Mouse (Mus musculus) lung, embryonic 14.5 days (tissue): ENCODE data around the gene Cbx2. TPM values are rescaled to one million over a fixed set of nuclear protein-coding genes. Genes with fewer than 3 reads are reported as not detected.

Source experiments
- ATAC-seq: fragments of 200-750 bp; cut with Nextera tagmentation; 2 replicates; pipeline ENCODE4 v1.8.0; 2017; ENCODE audit warnings: mild to moderate bottlenecking, moderate TSS enrichment, moderate library complexity; ENCODE audit not compliant: insufficient read depth
- DNase-seq: peaks from one replicate; pipeline ENCODE4 v3.0.0-alpha.2; 2015
- H3K27ac ChIP-seq: fragments of 300-500 bp; sonication (generic); 2 replicates; pipeline ENCODE4 v1.5.1; 2014; ENCODE audit warnings: low read depth, mild to moderate bottlenecking, moderate library complexity
- H3K27me3 ChIP-seq: fragments of 300-500 bp; sonication (generic); 2 replicates; pipeline ENCODE4 v1.6.1; 2014; ENCODE audit warnings: low read length, control low read depth; ENCODE audit not compliant: insufficient read depth
- H3K36me3 ChIP-seq: fragments of 300-500 bp; sonication (generic); 2 replicates; pipeline ENCODE4 v1.6.1; 2014; ENCODE audit warnings: control low read depth; ENCODE audit not compliant: insufficient read depth
- H3K4me1 ChIP-seq: fragments of 300-500 bp; sonication (generic); 2 replicates; pipeline ENCODE4 v1.6.1; 2014; ENCODE audit warnings: antibody characterized with exemption, control low read depth; ENCODE audit not compliant: insufficient read depth
- H3K4me2 ChIP-seq: fragments of 300-500 bp; sonication (generic); 2 replicates; pipeline ENCODE4 v1.6.1; 2014; ENCODE audit warnings: mild to moderate bottlenecking
- H3K4me3 ChIP-seq: fragments of 300-500 bp; sonication (generic); 2 replicates; pipeline ENCODE4 v1.5.1; 2014; ENCODE audit warnings: low read depth, low read length
- H3K9ac ChIP-seq: fragments of 300-500 bp; sonication (generic); 2 replicates; pipeline ENCODE4 v1.6.1; 2014
- H3K9me3 ChIP-seq: fragments of 300-500 bp; sonication (generic); 2 replicates; pipeline ENCODE4 v1.6.1; 2016; ENCODE audit warnings: low read depth, low read length, control low read depth
- CTCF ChIP-seq: IDR thresholded peaks from 2 replicates; pipeline ENCODE4 v1.5.1; 2016; ENCODE audit warnings: antibody characterized with exemption, low read depth
- WGBS: fragments of 180-500 bp; shearing (Covaris S2); extraction: QIAGEN DNeasy Blood & Tissue Kit; methylation state at CpG from one replicate; pipeline ENCODE4 v1.1.7; 2014; 5-methylcytosine and 5-hydroxymethylcytosine counted together
- polyA plus RNA-seq: library from polyadenylated mRNA; unstranded; fragments of >200 nt; fragmentation: Nextera tagmentation; extraction: Ambion mirVana; gene quantifications from 2 replicates; pipeline ENCODE4 v1.2.1, GENCODE M21; 2014

Gene Cbx2
- polyA plus RNA-seq, 1 experiment from 2014 or later: 43.4 TPM

DNA sequence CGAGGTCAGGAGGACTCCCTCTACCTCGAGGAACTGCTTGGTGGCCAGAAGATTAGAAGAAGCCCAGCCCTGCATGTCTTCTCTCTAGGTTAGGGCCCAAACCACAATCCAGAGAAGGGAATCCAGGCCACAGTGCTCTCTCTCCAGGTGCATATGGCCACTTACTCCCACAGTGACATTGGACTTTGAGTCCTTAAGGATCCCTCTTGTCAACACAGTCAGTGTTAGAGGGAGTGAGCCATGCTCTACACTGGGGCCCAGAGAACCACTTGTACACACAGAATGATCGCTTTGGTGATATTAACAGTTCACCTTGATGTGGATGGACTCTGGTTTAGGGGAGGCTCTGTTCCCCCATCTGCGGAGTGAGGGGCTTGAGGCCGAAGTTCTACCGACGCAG, 49.5 kb downstream of the Cbx2 start:
- ATAC-seq (no peak), DNase-seq (no peak)
- H3K4me1 ChIP-seq: 0 out of 2 replicates have a peak, but pooled peaks cover 5% of the 10 kb centered on the region
- no peak overlapping the region for H3K4me2 ChIP-seq
- no peak overlapping the region for H3K9ac ChIP-seq
- no peak overlapping the region for H3K4me3 ChIP-seq
- 74% methylated on average over 7 of the region's 7 CpGs for WGBS
- H3K27ac ChIP-seq: no peak overlapping the region
- H3K36me3 ChIP-seq: no peaks in the 10 kb centered on the region
- no peaks in the 10 kb centered on the region for H3K9me3 ChIP-seq
- no peaks in the 10 kb centered on the region for H3K27me3 ChIP-seq
- no peak for TF ChIP-seq CTCF

DNA sequence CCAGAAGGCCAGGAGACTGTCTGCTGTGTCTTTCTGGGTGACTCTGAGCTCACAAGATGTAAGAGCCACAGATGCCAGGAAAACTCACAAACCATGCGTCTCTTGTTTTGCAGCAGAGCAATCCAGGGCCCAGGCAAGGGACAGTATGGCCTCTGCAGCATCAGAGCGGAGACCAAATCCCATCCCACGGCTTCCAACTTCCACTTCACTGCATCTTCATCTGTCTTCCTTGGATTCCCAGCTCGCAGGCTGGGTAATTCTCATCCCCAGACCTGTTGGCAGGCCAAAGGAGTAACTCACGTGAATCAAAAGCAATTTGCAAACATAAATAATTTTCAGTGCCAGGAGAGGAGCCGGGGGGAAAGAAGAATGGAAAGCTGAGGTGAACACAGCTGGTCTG, 50.2 kb downstream of the Cbx2 start:
- 49% methylated on average over 6 of the region's 6 CpGs for WGBS
- no peaks in the 10 kb centered on the region for H3K9me3 ChIP-seq

GRCm38 (mm10) chr11:119073876-119074433, 51.2 kb downstream of the Cbx2 start:
- H3K4me2 ChIP-seq: no peak overlapping the region
- H3K4me1 ChIP-seq: peaks cover 18% of the 10 kb centered on the region
- no peak for TF ChIP-seq CTCF
- no peaks in the 10 kb centered on the region for H3K9me3 ChIP-seq
- no peak for ATAC-seq
- H3K27me3 ChIP-seq: no peaks in the 10 kb centered on the region
- no peak for DNase-seq
- 57% methylated on average over 6 of the region's 6 CpGs for WGBS
- no peak overlapping the region for H3K9ac ChIP-seq
- H3K36me3 ChIP-seq: peaks cover 3% of the 10 kb centered on the region; the same call in 1 of the 2 replicates
- H3K27ac ChIP-seq: no peak overlapping the region
- no peak overlapping the region for H3K4me3 ChIP-seq

More for the DNA sequence above, 50.2 kb downstream of the Cbx2 start:
- no peak for TF ChIP-seq CTCF
- Histone ChIP-seq H3K36me3 (peaks cover 3% of the 10 kb centered on the region; the same call in 1 of the 2 replicates), H3K4me1 (peaks cover 9% of the 10 kb centered on the region), H3K4me3 (no peak overlapping the region), H3K27me3 (no peaks in the 10 kb centered on the region), H3K27ac (no peak overlapping the region), H3K4me2 (no peak overlapping the region), H3K9ac (no peak overlapping the region; the same call in 1 of the 2 replicates)
- ATAC-seq: no peak
- DNase-seq: no peak

GRCm38 (mm10) chr11:119075805-119076204, 53.0 kb downstream of the Cbx2 start:
- Histone ChIP-seq H3K4me2 (no peak overlapping the region), H3K27me3 (peaks cover under 1% of the 10 kb centered on the region; the same call in 1 of the 2 replicates), H3K36me3 (peaks cover 18% of the 10 kb centered on the region), H3K4me3 (no peak overlapping the region), H3K27ac (no peak overlapping the region), H3K9me3 (no peaks in the 10 kb centered on the region), H3K4me1 (peaks cover 28% of the 10 kb centered on the region), H3K9ac (no peak overlapping the region)
- no peak for DNase-seq
- 77% methylated on average over 5 of the region's 5 CpGs for WGBS
- no peak for TF ChIP-seq CTCF
- ATAC-seq: no peak

DNA sequence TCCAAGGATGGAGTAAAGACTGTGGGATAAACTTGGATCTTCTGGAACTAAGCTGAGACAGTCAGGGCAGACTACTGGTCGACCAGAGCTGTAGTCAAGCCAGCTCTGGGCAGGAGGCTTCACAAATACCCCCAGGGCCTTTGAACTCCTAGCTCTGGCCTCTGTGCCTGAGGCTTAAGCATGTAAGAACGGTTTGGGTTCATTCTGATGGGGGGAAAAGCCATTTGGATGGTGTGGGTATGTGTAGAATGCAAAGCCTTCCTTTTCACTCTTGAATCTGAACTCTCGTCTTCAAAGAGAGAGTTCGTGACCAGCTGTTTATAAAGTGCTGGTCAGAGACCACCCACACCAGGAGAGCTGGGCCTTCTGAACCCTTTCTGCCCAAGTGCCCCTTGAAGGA, 55.0 kb downstream of the Cbx2 start:
- no peak overlapping the region for H3K9ac ChIP-seq
- H3K4me1 ChIP-seq: peaks cover 33% of the 10 kb centered on the region
- no peak overlapping the region for H3K4me3 ChIP-seq
- ATAC-seq (no peak), DNase-seq (no peak)
- H3K4me2 ChIP-seq: no peak overlapping the region
- TF ChIP-seq CTCF: no peak
- 69% methylated on average over 4 of the region's 4 CpGs for WGBS
- H3K36me3 ChIP-seq: peaks cover 35% of the 10 kb centered on the region
- 0 out of 2 replicates have a peak overlapping the region, but pooled peaks have one; percentile 84 for H3K27ac ChIP-seq
- peaks cover 8% of the 10 kb centered on the region; the same call in 1 of the 2 replicates for H3K27me3 ChIP-seq
- H3K9me3 ChIP-seq: no peaks in the 10 kb centered on the region

GRCm38 (mm10) chr11:119078691-119079444, 56.1 kb downstream of the Cbx2 start:
- Histone ChIP-seq H3K27me3 (peaks cover 8% of the 10 kb centered on the region; the same call in 1 of the 2 replicates), H3K9me3 (no peaks in the 10 kb centered on the region), H3K27ac (peak overlapping the region; percentile 84), H3K4me2 (peak overlapping the region; percentile 56), H3K36me3 (peaks cover 35% of the 10 kb centered on the region), H3K9ac (peak overlapping the region; percentile 38), H3K4me3 (peak overlapping the region; percentile 15), H3K4me1 (peaks cover 39% of the 10 kb centered on the region)
- 5% methylated on average over 23 of the region's 27 CpGs for WGBS
- DNase-seq (peak; percentile 81), ATAC-seq (peak; percentile 73)
- no peak for TF ChIP-seq CTCF

GRCm38 (mm10) chr11:119079445-119079837, 56.7 kb downstream of the Cbx2 start:
- ATAC-seq: peak; percentile 21
- no peak for DNase-seq
- Histone ChIP-seq H3K9me3 (no peaks in the 10 kb centered on the region), H3K4me1 (peaks cover 45% of the 10 kb centered on the region), H3K4me2 (peak overlapping the region; percentile 56), H3K27me3 (peaks cover 8% of the 10 kb centered on the region; the same call in 1 of the 2 replicates), H3K9ac (peak overlapping the region; percentile 38), H3K27ac (peak overlapping the region; percentile 84), H3K36me3 (peaks cover 35% of the 10 kb centered on the region), H3K4me3 (peak overlapping the region; percentile 15)
- 37% methylated on average over 7 of the region's 7 CpGs for WGBS
- no peak for TF ChIP-seq CTCF
